Mouse (Mus musculus) CD4-positive helper T cell, adult 2 months (primary cell): ENCODE measurements around the gene Galr2.

Experiments used
- DNase-seq: peaks from one replicate; pipeline ENCODE4 v3.0.0-alpha.2; 2012; ENCODE audit warnings: low read depth, missing footprints, low spot score

The Galr2 gene

DNA sequence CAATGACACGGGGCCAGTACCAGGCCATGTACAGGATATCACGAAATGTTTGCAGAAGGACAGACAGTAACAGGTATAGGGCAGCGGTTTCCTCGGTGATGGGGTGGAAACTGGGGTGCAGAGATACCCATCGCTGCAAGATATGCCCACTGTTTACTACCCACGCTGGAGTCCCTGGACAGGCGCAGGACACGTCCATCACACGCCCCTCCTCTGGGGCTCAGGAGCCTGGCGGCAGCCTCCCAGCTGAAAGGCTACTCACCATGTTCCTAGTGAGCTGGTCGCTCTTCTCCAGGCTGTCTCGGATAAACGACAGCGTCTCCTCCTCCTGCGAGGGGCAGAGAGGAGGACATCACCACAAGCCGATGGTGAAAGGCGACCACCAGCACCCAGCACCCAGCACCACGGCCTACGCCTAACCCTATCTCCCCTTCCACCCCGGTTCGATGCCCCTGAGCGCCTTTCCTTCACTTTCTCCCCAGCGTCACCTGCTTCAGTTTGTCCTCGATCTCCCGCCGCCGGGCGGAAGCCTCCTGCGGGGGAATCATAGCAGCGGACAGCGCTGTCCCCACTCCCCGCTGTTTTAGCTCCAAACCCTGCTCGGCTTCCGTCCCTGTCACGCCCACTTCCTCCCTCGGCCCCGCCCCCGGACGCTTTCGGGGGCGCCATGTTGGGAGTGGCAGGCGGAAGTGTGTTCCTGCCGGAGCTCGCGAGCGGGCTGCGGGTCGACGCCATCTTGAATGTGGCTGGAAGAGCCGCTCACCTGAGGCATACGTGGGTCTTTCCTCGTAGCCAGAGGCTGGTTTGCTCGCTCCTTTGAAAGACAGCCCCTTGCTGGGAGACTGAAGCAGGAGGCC, 25.6 kb downstream of the Galr2 start:
- DNase-seq: peak; percentile 96

DNA sequence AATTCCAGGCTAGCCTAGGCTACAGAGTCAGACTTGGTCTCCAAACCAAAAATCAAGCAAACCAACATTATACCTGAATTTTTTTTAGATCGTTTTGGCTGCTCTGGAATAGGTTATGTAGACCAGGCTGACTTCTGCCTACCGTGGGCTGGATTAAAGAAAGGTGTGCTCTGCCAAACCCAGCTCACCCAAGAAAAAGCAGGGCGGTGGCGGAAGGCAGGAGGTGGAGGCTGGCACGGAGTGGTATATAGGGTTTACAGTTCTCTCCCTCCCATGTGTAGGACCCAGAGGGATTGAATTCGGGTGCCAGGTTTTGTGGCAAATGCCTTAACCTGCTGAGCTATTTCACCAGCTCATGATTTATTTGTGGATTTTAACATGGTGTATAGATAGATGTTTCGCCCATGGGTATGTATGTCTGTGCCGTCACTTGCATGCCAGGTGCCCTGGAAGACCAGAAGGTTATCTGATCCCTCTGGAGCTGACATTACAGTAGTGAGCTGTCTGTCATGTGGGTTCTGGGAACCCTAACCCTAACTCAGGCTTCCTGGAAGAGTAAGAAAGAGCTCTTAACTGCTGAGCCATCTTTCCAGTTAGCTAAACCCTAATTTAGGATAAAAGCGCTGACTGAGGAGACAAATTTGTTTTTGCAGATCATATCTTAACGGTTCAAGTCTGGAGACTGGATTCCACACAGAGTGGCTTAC, 26.4 kb downstream of the Galr2 start, which contains the start of gene Exoc7:
Gene Exoc7 (minus strand): TSS at position 215 of the 707 bp plus-strand sequence.
- no peak for DNase-seq

DNA sequence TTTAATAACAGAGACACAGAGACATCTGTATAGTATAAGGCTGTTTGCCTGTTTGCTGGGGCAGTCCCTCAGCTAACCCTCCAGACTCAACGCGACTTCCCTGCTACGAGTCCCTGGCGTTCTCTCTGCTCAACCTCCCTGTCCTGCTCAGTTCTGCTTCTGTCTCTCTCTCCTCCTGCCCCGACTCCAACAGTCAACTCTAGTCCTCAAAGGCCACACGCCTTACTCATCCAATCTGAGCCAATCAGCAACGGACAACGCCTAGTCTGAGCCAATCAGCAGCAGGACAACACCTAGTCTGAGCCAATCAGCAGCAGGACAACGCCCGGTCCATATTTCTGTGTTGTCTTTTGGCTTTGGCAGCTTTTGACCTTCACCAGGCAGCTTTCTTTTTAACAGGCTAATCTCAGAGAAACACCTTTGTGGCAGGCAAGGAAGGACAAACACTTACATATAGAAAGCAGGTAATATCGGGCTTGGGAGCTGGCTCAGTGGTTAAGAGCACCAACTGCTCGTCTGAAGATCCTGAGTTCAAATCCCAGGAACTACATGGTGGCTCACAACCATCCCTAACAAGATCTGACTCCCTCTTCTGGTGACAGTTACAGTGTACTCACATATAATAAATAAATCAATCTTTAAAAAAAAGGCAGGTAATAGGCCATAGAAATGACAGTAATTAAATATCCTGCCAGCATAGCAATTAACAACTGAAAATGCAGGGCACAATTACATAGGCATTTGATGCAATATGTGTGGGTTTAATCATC, 27.2 kb downstream of the Galr2 start:
- no peak for DNase-seq

DNA sequence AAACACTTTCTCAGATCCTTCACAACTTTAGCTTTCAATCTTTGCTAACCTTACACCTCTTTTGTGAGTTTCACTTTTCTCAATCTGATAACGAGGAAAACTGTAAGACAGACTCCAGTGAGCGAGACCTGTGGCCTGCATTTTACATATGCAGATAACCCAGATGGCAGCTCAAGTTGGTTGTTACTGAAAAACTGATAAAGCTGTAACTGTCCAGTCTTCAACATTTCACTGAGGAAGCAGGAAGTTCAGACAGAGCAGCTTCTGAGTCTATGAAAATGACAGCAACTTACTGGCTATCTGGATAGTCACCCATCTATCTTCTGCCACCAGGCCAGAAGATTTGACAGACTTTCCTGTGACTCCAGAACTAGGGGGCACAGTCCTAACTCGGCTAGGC, 28.9 kb downstream of the Galr2 start:
- DNase-seq: no peak

DNA sequence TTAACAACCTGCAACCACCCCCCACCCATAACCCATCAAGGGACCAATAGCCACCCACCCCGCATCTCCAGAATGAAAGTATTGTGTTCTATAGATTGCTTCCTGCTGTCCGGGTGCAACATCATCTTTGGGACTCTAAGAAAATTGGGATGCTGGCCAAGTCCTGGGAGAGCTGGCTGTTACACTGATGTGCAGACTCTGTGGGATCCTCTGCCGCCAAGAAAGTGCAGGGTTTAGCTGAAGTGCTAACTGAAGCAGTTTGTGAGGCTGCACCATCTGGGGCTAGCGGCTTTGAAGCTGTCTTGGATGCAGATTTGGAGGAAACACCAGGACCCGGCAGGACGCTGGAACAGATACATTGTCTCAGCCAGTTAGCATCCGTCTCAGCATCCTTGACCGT, 30.4 kb downstream of the Galr2 start:
- DNase-seq: no peak

DNA sequence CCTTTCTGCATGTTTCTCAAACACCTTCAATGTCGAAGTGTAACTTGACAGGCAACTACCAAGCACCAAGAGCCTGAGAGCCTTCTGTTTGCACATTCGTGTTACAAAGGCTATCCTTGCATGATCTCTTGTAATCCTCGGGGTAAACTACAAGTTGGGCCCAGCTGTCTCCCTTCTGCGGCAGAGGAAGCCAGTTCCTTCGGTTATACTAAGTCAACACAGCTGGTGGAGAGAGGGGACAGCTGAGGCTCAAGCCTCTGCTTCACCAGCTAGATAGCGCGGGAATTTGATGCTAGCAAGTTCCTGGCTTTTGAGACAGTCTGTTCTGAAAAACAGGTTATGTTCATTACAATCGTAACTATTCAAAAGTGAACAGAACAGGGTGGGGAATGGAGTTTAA, 31.6 kb downstream of the Galr2 start:
- no peak for DNase-seq

DNA sequence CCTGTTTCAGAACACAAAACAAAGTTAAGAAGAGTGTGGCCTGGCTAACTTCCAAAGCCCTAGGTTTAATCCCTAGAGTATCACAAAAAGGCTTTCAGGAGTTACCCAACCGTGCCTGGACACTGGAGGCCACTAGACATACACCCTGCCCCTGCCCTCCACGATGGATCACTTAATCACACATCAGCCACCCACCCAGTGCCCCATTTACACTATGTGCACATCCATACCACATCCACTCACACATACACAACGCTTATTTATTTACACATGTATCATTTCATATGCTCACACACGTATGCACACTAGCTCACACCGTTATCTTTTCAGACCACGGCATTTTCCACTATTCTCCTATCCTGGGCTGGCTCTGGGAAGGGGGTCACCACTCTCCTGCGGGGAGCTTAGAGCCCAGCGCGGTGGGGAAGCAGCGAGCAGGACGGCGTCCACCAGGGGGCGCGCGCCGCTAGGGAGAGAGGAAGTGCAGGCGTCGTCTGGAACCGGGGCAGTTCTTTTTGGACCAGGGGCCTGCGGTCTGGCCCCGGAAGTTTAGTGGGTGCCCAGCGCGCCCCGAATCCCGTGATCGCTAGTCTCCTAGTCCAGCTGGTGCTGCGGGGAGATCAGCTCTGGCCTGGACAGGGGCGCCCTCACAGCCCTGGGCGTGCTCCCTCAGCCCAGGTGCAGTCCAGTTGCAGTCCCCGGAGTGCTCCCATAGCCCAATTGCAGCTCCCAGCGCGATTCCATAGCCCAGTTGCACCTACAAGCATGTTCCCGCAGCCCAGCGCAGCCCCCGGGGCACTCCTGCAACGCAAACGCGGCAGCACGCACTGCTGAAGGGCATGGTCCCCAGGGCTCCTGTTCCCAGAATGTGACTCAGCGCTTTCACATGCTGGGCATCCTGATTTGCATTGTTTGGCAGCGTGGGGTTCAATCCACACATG, 38.2 kb downstream of the Galr2 start:
- DNase-seq: peak; percentile 84

DNA sequence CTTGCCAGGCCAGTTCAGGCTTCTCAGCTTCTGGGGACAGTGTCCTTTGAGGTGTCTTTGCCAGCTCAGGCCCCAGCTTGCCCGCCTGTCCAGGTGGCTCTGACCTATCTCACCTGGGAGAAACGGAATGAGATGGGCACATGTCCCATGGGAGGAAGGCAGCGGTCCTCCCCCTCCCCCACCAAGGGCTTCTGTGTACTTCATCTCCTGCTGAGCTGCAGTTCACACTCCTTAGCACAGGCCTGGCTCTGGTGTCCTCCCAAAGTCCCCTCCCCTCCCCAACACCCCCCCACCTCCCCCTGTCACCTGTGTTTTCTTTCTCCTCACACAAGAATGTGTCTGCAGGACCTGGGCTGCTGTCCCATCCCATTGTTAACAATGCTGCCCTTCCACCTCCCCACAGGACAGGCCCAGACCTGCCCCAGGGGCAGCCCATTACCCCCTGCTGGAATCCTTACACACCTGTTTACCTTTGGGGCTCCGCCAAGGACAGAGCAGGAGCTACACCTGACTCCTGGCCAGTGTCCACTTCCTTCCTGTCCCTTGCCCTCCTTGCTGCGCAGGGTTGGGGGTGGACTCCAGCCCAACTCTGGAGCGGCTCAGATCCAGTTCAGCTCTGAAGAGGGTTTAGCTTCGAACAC, 46.3 kb downstream of the Galr2 start:
- DNase-seq: no peak

DNA sequence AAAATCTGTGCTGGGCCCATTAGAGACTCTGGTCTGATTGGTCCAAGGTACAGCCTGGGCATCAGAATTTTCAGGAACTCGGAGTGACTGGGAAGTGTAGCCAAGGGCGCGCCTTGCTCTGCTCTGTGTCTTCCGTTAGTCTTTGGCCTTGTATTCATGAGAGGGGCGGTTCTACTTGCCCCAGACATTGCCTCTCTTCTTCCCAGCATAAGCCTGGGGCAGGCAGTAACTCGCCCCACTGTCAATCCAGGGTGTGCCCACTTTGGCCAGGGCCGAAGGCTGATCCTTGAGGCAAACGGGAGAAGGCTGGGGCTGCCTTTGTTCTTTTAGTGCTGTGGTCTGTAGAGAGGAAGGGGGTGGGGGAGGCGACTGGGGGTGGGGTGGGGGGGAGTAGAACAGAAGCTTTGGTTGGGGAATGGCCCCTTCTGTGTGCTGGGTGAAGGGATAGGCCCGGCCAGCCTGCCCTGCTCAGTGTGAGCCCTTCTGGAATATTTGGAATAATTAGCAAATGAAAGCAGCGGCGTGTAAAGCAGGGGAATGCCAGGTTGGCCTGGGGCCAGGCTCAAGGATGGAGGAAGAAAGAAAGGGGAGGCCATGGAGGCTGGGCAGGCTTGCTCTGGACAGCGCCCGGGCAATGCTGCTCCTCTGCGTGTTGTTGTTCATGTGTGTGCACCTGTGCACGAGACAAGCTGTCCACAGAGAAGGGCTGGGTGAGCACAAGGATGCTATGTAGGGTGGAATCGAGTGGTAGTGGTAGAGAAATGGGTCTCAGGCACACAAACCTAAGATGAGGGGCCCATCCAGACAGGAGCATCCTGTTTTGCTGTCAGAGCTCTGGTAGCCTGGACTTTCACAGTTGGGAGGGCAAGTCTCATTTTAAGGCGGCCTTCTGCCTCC, 48.8 kb downstream of the Galr2 start:
- no peak for DNase-seq

DNA sequence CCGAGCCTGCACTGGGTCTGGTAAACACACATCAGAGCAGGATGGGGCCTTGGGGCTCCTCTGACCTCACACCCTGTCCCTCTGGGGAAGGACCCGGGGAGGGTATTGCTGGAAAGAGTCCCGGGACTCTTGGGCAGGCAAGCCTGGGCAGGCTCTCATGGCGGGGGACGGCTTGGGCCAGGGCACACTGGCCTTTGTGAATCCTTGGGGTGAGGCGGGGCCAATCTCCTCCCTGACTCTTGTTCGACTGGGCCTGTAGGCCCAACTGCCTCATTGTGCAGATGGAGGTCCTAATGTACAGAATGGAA, 49.4 kb downstream of the Galr2 start:
- DNase-seq: no peak

DNA sequence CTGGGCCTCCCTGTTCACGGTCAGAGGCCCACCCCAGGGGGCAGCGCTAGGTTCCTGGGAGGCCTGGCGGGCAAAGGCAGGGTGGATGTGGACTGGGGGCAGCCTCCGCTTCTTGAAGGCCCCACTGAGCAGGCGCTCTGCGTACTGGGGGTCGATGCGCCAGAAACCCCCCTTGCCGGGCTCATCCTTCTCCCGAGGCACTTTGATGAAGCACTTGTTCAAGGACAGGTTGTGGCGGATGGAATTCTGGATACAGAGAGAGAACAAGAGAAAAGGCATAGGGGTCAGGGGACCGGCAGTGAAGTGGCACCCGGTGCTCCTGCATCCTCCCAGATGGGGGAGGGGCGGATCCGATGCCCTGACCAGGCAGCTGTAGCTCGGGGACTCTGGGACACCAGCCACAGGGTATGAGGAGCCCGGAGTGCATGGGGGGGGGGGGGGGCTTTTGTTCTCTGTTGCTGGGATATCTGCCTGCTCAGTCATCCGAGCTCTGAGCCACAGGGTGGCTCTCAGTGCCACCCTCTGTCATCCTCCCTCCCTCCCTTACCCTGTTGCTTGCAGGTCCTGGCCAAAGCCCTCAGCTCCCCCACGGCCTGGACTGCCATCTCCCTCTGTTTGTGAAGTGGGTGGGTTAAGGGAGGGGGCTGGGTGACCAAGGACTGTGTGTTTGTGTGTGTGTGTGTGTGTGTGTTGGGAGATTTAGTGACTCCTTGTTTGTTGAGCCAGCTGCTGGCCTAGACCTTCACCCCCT, 51.7 kb downstream of the Galr2 start:
- no peak for DNase-seq

DNA sequence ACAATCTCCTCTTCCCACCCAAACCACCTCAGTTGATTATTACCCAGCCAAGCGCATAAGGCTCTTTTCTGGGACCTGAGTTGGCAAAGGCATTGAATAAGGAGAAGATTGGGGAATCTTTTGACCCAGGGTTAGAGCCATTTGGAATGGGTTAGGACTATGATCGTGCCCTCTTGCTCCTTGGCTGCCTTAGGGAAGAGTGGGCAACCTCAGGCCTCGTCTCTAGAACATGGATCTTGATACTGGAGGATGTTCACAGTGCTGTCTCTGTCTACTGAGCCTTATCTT, 52.2 kb downstream of the Galr2 start:
- DNase-seq: no peak
